Mouse (Mus musculus) kidney, embryonic 15.5 days (tissue): Measurements from ENCODE around the gene Mgat5b. TPM values are rescaled to one million over a fixed set of nuclear protein-coding genes. Genes with fewer than 3 reads are reported as not detected.

Experiments used
- ATAC-seq: fragments of 200-750 bp; cut with Nextera tagmentation; replicated peaks from 2 replicates; pipeline ENCODE4 v1.8.0; 2017; ENCODE audit warnings: moderate TSS enrichment; ENCODE audit not compliant: low FRiP score
- H3K27ac ChIP-seq: fragments of 300-500 bp; sonication (generic); 2 replicates; pipeline ENCODE4 v1.5.1; 2015; ENCODE audit warnings: mild to moderate bottlenecking, inconsistent platforms
- H3K27me3 ChIP-seq: fragments of 300-500 bp; sonication (generic); 2 replicates; pipeline ENCODE4 v1.6.1; 2015; ENCODE audit warnings: inconsistent platforms
- H3K36me3 ChIP-seq: fragments of 300-500 bp; sonication (generic); 2 replicates; pipeline ENCODE4 v1.6.1; 2015; ENCODE audit warnings: inconsistent platforms
- H3K4me1 ChIP-seq: fragments of 300-500 bp; sonication (generic); 2 replicates; pipeline ENCODE4 v1.6.1; 2015; ENCODE audit warnings: inconsistent platforms
- H3K4me2 ChIP-seq: fragments of 300-500 bp; sonication (generic); 2 replicates; pipeline ENCODE4 v1.6.1; 2015; ENCODE audit warnings: moderate library complexity, mild to moderate bottlenecking, inconsistent platforms
- H3K4me3 ChIP-seq: fragments of 300-500 bp; sonication (generic); replicated peaks from 2 replicates; pipeline ENCODE4 v1.5.1; 2015; ENCODE audit warnings: mild to moderate bottlenecking, inconsistent platforms
- H3K9ac ChIP-seq: fragments of 300-500 bp; sonication (generic); 2 replicates; pipeline ENCODE4 v1.6.1; 2015; ENCODE audit warnings: mild to moderate bottlenecking, inconsistent platforms
- H3K9me3 ChIP-seq: fragments of 300-500 bp; sonication (generic); replicated peaks from 2 replicates; pipeline ENCODE4 v1.6.1; 2016; ENCODE audit warnings: inconsistent platforms
- WGBS: fragments of 180-500 bp; shearing (Covaris S2); methylation state at CpG from one replicate; pipeline ENCODE4 v1.1.7; 2015; ENCODE audit warnings: mixed read lengths; 5-methylcytosine and 5-hydroxymethylcytosine counted together
- polyA plus RNA-seq: library from polyadenylated mRNA; unstranded; fragments of >200 nt; fragmentation: Nextera tagmentation; extraction: Ambion mirVana; gene quantifications from 2 replicates; pipeline ENCODE4 v1.2.1, GENCODE M21; 2015

The Mgat5b gene
- polyA plus RNA-seq = 0.13 and 0.43 TPM in 2 replicates

- H3K27ac ChIP-seq = no peak within 1 kb of the TSS
- H3K4me1 ChIP-seq = peaks cover 25% of the 10 kb centered on the region
- peak within 1 kb of the TSS; percentile 57 for H3K4me3 ChIP-seq
- H3K4me2 ChIP-seq = peak within 1 kb of the TSS; percentile 99
- H3K9me3 ChIP-seq = no peaks in the 10 kb centered on the region
- H3K27me3 ChIP-seq = peaks cover 90% of the 10 kb centered on the region
- under 1% methylated on average over 85 of the region's 90 CpGs for WGBS
- peak; percentile 90 for ATAC-seq
- H3K36me3 ChIP-seq = no peaks in the 10 kb centered on the region
- H3K9ac ChIP-seq = peak within 1 kb of the TSS; percentile 57
Observed at GRCm38 (mm10) chr11:116918323-116919185, at the start of gene Mgat5b. Mgat5b (plus strand) TSS chr11:116918863.

GRCm38 (mm10) chr11:116869223-116869622, 49.4 kb upstream of the Mgat5b start:
- Histone ChIP-seq H3K27ac (no peak overlapping the region), H3K4me3 (no peak overlapping the region), H3K4me2 (no peak overlapping the region), H3K27me3 (no peaks in the 10 kb centered on the region), H3K9me3 (no peaks in the 10 kb centered on the region), H3K4me1 (no peaks in the 10 kb centered on the region), H3K36me3 (peaks cover 80% of the 10 kb centered on the region), H3K9ac (no peak overlapping the region)
- WGBS = 79% methylated on average over 8 of the region's 8 CpGs
- ATAC-seq = no peak

- Histone ChIP-seq H3K4me3 (no peak overlapping the region), H3K27me3 (no peaks in the 10 kb centered on the region), H3K27ac (no peak overlapping the region), H3K9ac (no peak overlapping the region), H3K36me3 (peaks cover 82% of the 10 kb centered on the region), H3K4me1 (no peaks in the 10 kb centered on the region), H3K9me3 (no peaks in the 10 kb centered on the region), H3K4me2 (no peak overlapping the region)
- ATAC-seq = no peak
- WGBS = 87% methylated on average over 4 of the region's 4 CpGs
Observed at GRCm38 (mm10) chr11:116869641-116870040, 49.0 kb upstream of the Mgat5b start.

GRCm38 (mm10) chr11:116871538-116871937, 47.1 kb upstream of the Mgat5b start:
- Histone ChIP-seq H3K4me3 (no peak overlapping the region), H3K4me2 (no peak overlapping the region), H3K4me1 (no peaks in the 10 kb centered on the region), H3K9ac (no peak overlapping the region), H3K27me3 (no peaks in the 10 kb centered on the region), H3K27ac (no peak overlapping the region), H3K36me3 (peaks cover 73% of the 10 kb centered on the region), H3K9me3 (no peaks in the 10 kb centered on the region)
- 91% methylated on average over 9 of the region's 9 CpGs for WGBS
- no peak for ATAC-seq

GRCm38 (mm10) chr11:116873987-116874386, 44.7 kb upstream of the Mgat5b start:
- no peak overlapping the region for H3K4me2 ChIP-seq
- 91% methylated on average over 20 of the region's 20 CpGs for WGBS
- H3K4me3 ChIP-seq = no peak overlapping the region
- no peaks in the 10 kb centered on the region for H3K27me3 ChIP-seq
- peaks cover 52% of the 10 kb centered on the region for H3K36me3 ChIP-seq
- no peak overlapping the region for H3K9ac ChIP-seq
- H3K9me3 ChIP-seq = no peaks in the 10 kb centered on the region
- ATAC-seq = no peak
- no peak overlapping the region for H3K27ac ChIP-seq
- no peaks in the 10 kb centered on the region for H3K4me1 ChIP-seq

- Histone ChIP-seq H3K4me2 (no peak overlapping the region), H3K27me3 (no peaks in the 10 kb centered on the region), H3K4me3 (no peak overlapping the region), H3K27ac (0 out of 2 replicates have a peak overlapping the region, but pooled peaks have one; percentile 13), H3K9me3 (no peaks in the 10 kb centered on the region), H3K9ac (no peak overlapping the region), H3K4me1 (no peaks in the 10 kb centered on the region), H3K36me3 (peaks cover 18% of the 10 kb centered on the region)
- WGBS = 82% methylated on average over 8 of the region's 8 CpGs
- ATAC-seq = no peak
Observed at GRCm38 (mm10) chr11:116878454-116878853, 40.2 kb upstream of the Mgat5b start.

GRCm38 (mm10) chr11:116880839-116881238, 37.8 kb upstream of the Mgat5b start:
- Histone ChIP-seq H3K4me1 (peaks cover 6% of the 10 kb centered on the region), H3K27ac (no peak overlapping the region), H3K27me3 (0 out of 2 replicates have a peak, but pooled peaks cover 6% of the 10 kb centered on the region), H3K4me2 (no peak overlapping the region), H3K4me3 (no peak overlapping the region), H3K36me3 (no peaks in the 10 kb centered on the region), H3K9me3 (no peaks in the 10 kb centered on the region), H3K9ac (no peak overlapping the region)
- 70% methylated on average over 7 of the region's 7 CpGs for WGBS
- ATAC-seq = no peak

- ATAC-seq = no peak
- Histone ChIP-seq H3K27me3 (peaks cover 9% of the 10 kb centered on the region; the same call in 1 of the 2 replicates), H3K27ac (no peak overlapping the region), H3K9me3 (no peaks in the 10 kb centered on the region), H3K9ac (no peak overlapping the region), H3K4me1 (peaks cover 8% of the 10 kb centered on the region), H3K4me3 (no peak overlapping the region), H3K4me2 (no peak overlapping the region), H3K36me3 (no peaks in the 10 kb centered on the region)
- WGBS = 71% methylated on average over 5 of the region's 5 CpGs
Observed at GRCm38 (mm10) chr11:116881440-116881839, 37.2 kb upstream of the Mgat5b start.

GRCm38 (mm10) chr11:116882446-116882845, 36.2 kb upstream of the Mgat5b start:
- Histone ChIP-seq H3K36me3 (no peaks in the 10 kb centered on the region), H3K9ac (no peak overlapping the region), H3K4me2 (no peak overlapping the region), H3K4me1 (peaks cover 8% of the 10 kb centered on the region), H3K9me3 (no peaks in the 10 kb centered on the region), H3K27ac (no peak overlapping the region), H3K4me3 (no peak overlapping the region), H3K27me3 (peaks cover 15% of the 10 kb centered on the region; the same call in 1 of the 2 replicates)
- 84% methylated on average over 10 of the region's 10 CpGs for WGBS
- ATAC-seq = no peak

- no peak overlapping the region for H3K27ac ChIP-seq
- 84% methylated on average over 6 of the region's 6 CpGs for whole genome bisulfite sequencing
Observed at GRCm38 (mm10) chr11:116884061-116884460, 34.6 kb upstream of the Mgat5b start.

GRCm38 (mm10) chr11:116885275-116886151, 33.1 kb upstream of the Mgat5b start:
- H3K27ac ChIP-seq = no peak overlapping the region
- ATAC-seq = peak; percentile 40; the same call in 1 of the 2 replicates
- H3K27me3 ChIP-seq = peaks cover 15% of the 10 kb centered on the region; the same call in 1 of the 2 replicates
- no peak overlapping the region for H3K9ac ChIP-seq
- H3K4me3 ChIP-seq = peak overlapping the region; percentile 29
- peaks cover 14% of the 10 kb centered on the region for H3K4me1 ChIP-seq
- no peaks in the 10 kb centered on the region for H3K9me3 ChIP-seq
- H3K36me3 ChIP-seq = no peaks in the 10 kb centered on the region
- 1% methylated on average over 27 of the region's 28 CpGs for WGBS
- H3K4me2 ChIP-seq = peak overlapping the region; percentile 54

More at GRCm38 (mm10) chr11:116884061-116884460, 34.6 kb upstream of the Mgat5b start:
- Histone ChIP-seq H3K4me3 (no peak overlapping the region), H3K9ac (no peak overlapping the region), H3K36me3 (no peaks in the 10 kb centered on the region), H3K27me3 (peaks cover 15% of the 10 kb centered on the region; the same call in 1 of the 2 replicates), H3K4me2 (no peak overlapping the region), H3K9me3 (no peaks in the 10 kb centered on the region), H3K4me1 (peaks cover 8% of the 10 kb centered on the region)
- no peak for ATAC-seq

- Histone ChIP-seq H3K36me3 (no peaks in the 10 kb centered on the region), H3K4me2 (no peak overlapping the region), H3K27ac (no peak overlapping the region), H3K9me3 (no peaks in the 10 kb centered on the region), H3K4me1 (peaks cover 14% of the 10 kb centered on the region), H3K27me3 (peaks cover 15% of the 10 kb centered on the region; the same call in 1 of the 2 replicates), H3K9ac (no peak overlapping the region), H3K4me3 (no peak overlapping the region)
- 55% methylated on average over 5 of the region's 5 CpGs for WGBS
- ATAC-seq = no peak
Observed at GRCm38 (mm10) chr11:116887136-116887535, 31.5 kb upstream of the Mgat5b start.
